Mouse (Mus musculus) adrenal gland, adult 10 weeks (tissue): Measurements from ENCODE around the gene Ier5l. TPM values are rescaled to one million over a fixed set of nuclear protein-coding genes. Genes with fewer than 3 reads are reported as not detected.

Experiments used
- polyA plus RNA-seq: library from polyadenylated mRNA; stranded (reverse); fragments of 350-450 nt; fragmentation: Illumina TruSeq; extraction: RNeasy Lipid Tissue Mini Kit (QIAGEN cat#74804); gene quantifications from one replicate; pipeline ENCODE4 v1.2.3, GENCODE M21; 2014; ENCODE audit warnings: low read depth, low replicate concordance

The Ier5l gene
- polyA plus RNA-seq, result not detected

DNA sequence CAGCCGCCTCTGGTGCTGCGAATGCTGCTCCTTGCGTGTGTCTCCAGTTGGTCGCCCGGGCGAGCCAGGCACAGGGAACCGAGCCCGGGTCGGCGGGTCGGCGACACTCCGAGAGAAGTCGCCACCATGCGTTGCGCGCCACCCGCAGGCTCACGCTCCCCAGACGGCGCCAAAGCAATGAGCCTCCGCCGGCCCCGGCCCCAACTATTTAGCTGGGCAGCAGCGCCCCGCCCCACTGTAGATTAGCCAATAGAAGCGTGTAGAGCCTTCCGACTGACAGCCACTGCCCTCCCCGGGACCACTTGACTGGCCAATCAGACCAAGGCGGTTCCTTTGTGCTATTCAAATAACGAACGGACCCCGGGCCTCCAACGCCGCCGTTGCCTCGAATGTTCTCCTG lies at the start of gene Ier5l:
Ier5l (minus strand) TSS at position 181 of the 400 bp plus-strand sequence.

Other genes starting within 250 kb of the Ier5l start
- 3.6 TPM for gene Lrrc8a, start 236.5 kb downstream of the Ier5l start, polyA plus RNA-seq
- not detected for gene Gm28035, start 233.7 kb downstream of the Ier5l start, polyA plus RNA-seq
- 1.8 TPM for gene Phyhd1, start 208.0 kb downstream of the Ier5l start, polyA plus RNA-seq
- not detected for gene Gm28038, start 193.2 kb downstream of the Ier5l start, polyA plus RNA-seq
- gene Dolk, start 187.9 kb downstream of the Ier5l start, polyA plus RNA-seq, result 11.3 TPM
- gene Nup188, start 187.8 kb downstream of the Ier5l start, polyA plus RNA-seq, result 15.6 TPM
- not detected for gene Sh3glb2, start 114.9 kb downstream of the Ier5l start, polyA plus RNA-seq
- gene Miga2, start 110.0 kb downstream of the Ier5l start, polyA plus RNA-seq, result 1.7 TPM
- 1.3 TPM for gene Dolpp1, start 82.0 kb downstream of the Ier5l start, polyA plus RNA-seq
- gene Crat, start 58.4 kb downstream of the Ier5l start, polyA plus RNA-seq, result 18.5 TPM
- gene Ptpa, start 58.2 kb downstream of the Ier5l start, polyA plus RNA-seq, result 3.8 TPM
- 0.82 TPM for gene Cstad, start 120.8 kb upstream of the Ier5l start, polyA plus RNA-seq